Comparison of ENCODE assay signal across 37 mouse cellular contexts in the genomic region with DNA sequence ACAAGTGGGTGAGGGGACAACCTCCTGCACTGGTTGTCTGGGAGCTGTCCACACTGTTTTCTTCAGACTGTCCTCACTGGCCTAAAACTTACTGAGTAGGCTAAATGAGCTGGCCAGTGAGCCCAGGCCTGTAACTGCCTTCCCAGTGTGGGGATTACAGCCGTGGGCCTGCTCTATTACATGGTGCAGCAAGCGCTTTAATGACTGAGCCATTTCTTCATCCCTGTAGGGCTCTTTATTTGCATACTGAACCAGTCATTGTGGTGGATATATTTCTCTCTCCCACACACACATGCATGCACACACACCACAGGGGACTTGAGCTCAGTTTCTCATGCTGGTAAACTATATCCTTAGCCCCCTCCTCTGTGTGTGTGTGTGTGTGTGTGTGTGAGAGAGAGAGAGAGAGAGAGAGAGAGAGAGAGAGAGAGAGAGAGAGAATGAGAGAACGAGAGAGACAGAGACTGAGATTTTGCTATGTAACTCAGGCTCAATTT. TPM values are rescaled to one million over a fixed set of nuclear protein-coding genes. Genes with fewer than 3 reads are reported as not detected.
DNase-seq lines count a peak whose midpoint lies in the region; ATAC-seq lines count a peak whose summit lies in the region.
"Had no signal": no experiment of that assay in that cellular context is flagged by ENCODE, and none has a peak within 500 bp of the region (broad histone marks: within the 10 kb centered on the region; RNA-seq: fewer than 3 reads in every experiment).

No protein-coding gene starts in this region.

- 0 out of 2 replicates have a peak, but pooled peaks cover 3% of the 10 kb centered on the region for H3K4me1 ChIP-seq in hindbrain, embryonic 12.5 days
- 0 out of 2 replicates have a peak, but pooled peaks cover 3% of the 10 kb centered on the region for H3K4me1 ChIP-seq in hindbrain, embryonic 10.5 days (replicated peaks)
- H3K4me1 ChIP-seq in neural tube, embryonic 12.5 days, result peaks cover 5% of the 10 kb centered on the region; the same call in 1 of the 2 replicates
- peaks cover 16% of the 10 kb centered on the region for H3K4me1 ChIP-seq in neural tube, embryonic 13.5 days (replicated peaks)
- H3K4me1 ChIP-seq: embryonic facial prominence, embryonic 13.5 days; intestine, embryonic 15.5 days; liver, embryonic 15.5 days; stomach, embryonic 15.5 days had no signal

- H3K36me3 ChIP-seq in hindbrain, embryonic 12.5 days, result no peaks in the 10 kb centered on the region
- no peaks in the 10 kb centered on the region for H3K36me3 ChIP-seq in hindbrain, embryonic 10.5 days
- H3K36me3 ChIP-seq in neural tube, embryonic 12.5 days, result no peaks in the 10 kb centered on the region
- no peaks in the 10 kb centered on the region for H3K36me3 ChIP-seq in neural tube, embryonic 13.5 days
- H3K36me3 ChIP-seq: embryonic facial prominence, embryonic 13.5 days; heart, embryonic 13.5 days; intestine, embryonic 15.5 days; limb, embryonic 12.5 days; liver, embryonic 15.5 days; stomach, embryonic 15.5 days had no signal

- peak overlapping the region; percentile 48; the same call in 1 of the 2 replicates for H3K27ac ChIP-seq in hindbrain, embryonic 12.5 days
- no peak overlapping the region for H3K27ac ChIP-seq in hindbrain, embryonic 10.5 days
- H3K27ac ChIP-seq in neural tube, embryonic 12.5 days, result no peak overlapping the region
- peak overlapping the region; percentile 75 for H3K27ac ChIP-seq in neural tube, embryonic 13.5 days (replicated peaks)
- H3K27ac ChIP-seq: embryonic facial prominence, embryonic 13.5 days; heart, embryonic 13.5 days; intestine, embryonic 15.5 days; kidney, postnatal 0 days; limb, embryonic 12.5 days; liver, embryonic 15.5 days; stomach, embryonic 15.5 days had no signal

- WGBS in hindbrain, embryonic 12.5 days, result 57% methylated on average over 3 of the region's 3 CpGs
- WGBS in hindbrain, embryonic 10.5 days, result 61% methylated on average over 3 of the region's 3 CpGs
- 48% methylated on average over 3 of the region's 3 CpGs for WGBS in neural tube, embryonic 12.5 days
- 30% methylated on average over 3 of the region's 3 CpGs for whole genome bisulfite sequencing in neural tube, embryonic 13.5 days

- H3K9ac ChIP-seq in hindbrain, embryonic 12.5 days, result no peak overlapping the region
- H3K9ac ChIP-seq in neural tube, embryonic 12.5 days, result no peak overlapping the region
- no peak overlapping the region for H3K9ac ChIP-seq in neural tube, embryonic 13.5 days
- H3K9ac ChIP-seq: embryonic facial prominence, embryonic 13.5 days; forebrain, postnatal 0 days; heart, embryonic 13.5 days; intestine, embryonic 15.5 days; limb, embryonic 12.5 days; liver, embryonic 15.5 days; lung, embryonic 14.5 days; stomach, embryonic 15.5 days had no signal

- H3K9me3 ChIP-seq in hindbrain, embryonic 12.5 days (replicated peaks), result no peaks in the 10 kb centered on the region
- H3K9me3 ChIP-seq in hindbrain, embryonic 10.5 days, result no peaks in the 10 kb centered on the region
- H3K9me3 ChIP-seq in neural tube, embryonic 12.5 days, result no peaks in the 10 kb centered on the region
- no peaks in the 10 kb centered on the region for H3K9me3 ChIP-seq in neural tube, embryonic 13.5 days
- H3K9me3 ChIP-seq: embryonic facial prominence, embryonic 13.5 days; heart, embryonic 13.5 days; intestine, embryonic 15.5 days; limb, embryonic 12.5 days; liver, embryonic 15.5 days; stomach, embryonic 15.5 days had no signal

- no peak for ATAC-seq in hindbrain, embryonic 12.5 days (ENCODE audit: low FRiP score)
- 0 out of 2 replicates have a peak, but pooled peaks have one; percentile 48 for ATAC-seq in neural tube, embryonic 12.5 days (ENCODE audit: low FRiP score, low read depth)
- peak; percentile 73 for ATAC-seq in neural tube, embryonic 13.5 days (ENCODE audit: low read depth)
- ATAC-seq: forebrain, postnatal 0 days; intestine, embryonic 15.5 days; Patski had no signal

- intact Hi-C loops in left cerebral cortex, postnatal 4 days (cut with DNase I), result no loop called here

- H3K4me2 ChIP-seq in hindbrain, embryonic 12.5 days (replicated peaks), result no peak overlapping the region
- H3K4me2 ChIP-seq in neural tube, embryonic 12.5 days (replicated peaks), result no peak overlapping the region
- H3K4me2 ChIP-seq in neural tube, embryonic 13.5 days, result no peak overlapping the region
- H3K4me2 ChIP-seq: embryonic facial prominence, embryonic 13.5 days; heart, embryonic 13.5 days; intestine, embryonic 15.5 days; limb, embryonic 12.5 days; liver, embryonic 15.5 days; lung, embryonic 14.5 days; stomach, embryonic 15.5 days had no signal

- DNase-seq in hindbrain, embryonic 10.5 days (ENCODE audit: low spot score), result no peak
- no peak for DNase-seq in neural tube, embryonic 10.5 days (ENCODE audit: extremely low spot score, low spot score)
- no peak for DNase-seq in thymus, postnatal 25 days
- DNase-seq in left cerebral cortex, postnatal 4 days, result no peak
- DNase-seq: adrenal gland, postnatal 14 days; cerebellum, adult 11-12 months; cerebellum, adult 9-11 months; embryo, embryonic 11 days; forebrain, postnatal 0 days; gastrocnemius, postnatal 10 days; heart, postnatal 10 days; kidney, adult 2 months; kidney, postnatal 4 days; lung, embryonic 14.5 days; lung, postnatal 14 days; midbrain, embryonic 14.5 days; retina, postnatal 1 day; right cerebral cortex, postnatal 25 days had no signal

- no peaks in the 10 kb centered on the region; the same call in 1 of the 2 replicates for H3K27me3 ChIP-seq in hindbrain, embryonic 12.5 days
- H3K27me3 ChIP-seq in hindbrain, embryonic 10.5 days (ENCODE audit: insufficient read depth, poor library complexity, severe bottlenecking), result no peaks in the 10 kb centered on the region
- no peaks in the 10 kb centered on the region for H3K27me3 ChIP-seq in neural tube, embryonic 12.5 days (replicated peaks)
- H3K27me3 ChIP-seq in neural tube, embryonic 13.5 days, result no peaks in the 10 kb centered on the region
- H3K27me3 ChIP-seq: embryonic facial prominence, embryonic 13.5 days; intestine, embryonic 15.5 days; limb, embryonic 12.5 days; liver, embryonic 15.5 days; Patski; stomach, embryonic 15.5 days had no signal

- no peak overlapping the region for H3K4me3 ChIP-seq in hindbrain, embryonic 12.5 days
- no peak overlapping the region for H3K4me3 ChIP-seq in hindbrain, embryonic 10.5 days
- H3K4me3 ChIP-seq in neural tube, embryonic 12.5 days, result no peak overlapping the region
- no peak overlapping the region for H3K4me3 ChIP-seq in neural tube, embryonic 13.5 days
- H3K4me3 ChIP-seq: embryonic facial prominence, embryonic 13.5 days; erythroblast, embryonic 14.5 days; heart, embryonic 13.5 days; intestine, embryonic 15.5 days; limb, embryonic 12.5 days; liver, embryonic 15.5 days; stomach, embryonic 15.5 days had no signal

RNA-seq across cellular contexts. Expression of a gene that starts 19.4 kb away (rescaled TPM):
- polyA plus RNA-seq in hindbrain, embryonic 12.5 days (2016; fragmentation: Nextera tagmentation; extraction: Ambion mirVana), result 0.18 and 0.44 TPM in 2 replicates
- polyA plus RNA-seq in hindbrain, embryonic 10.5 days (2016; fragmentation: Nextera tagmentation; extraction: Ambion mirVana), result 0.21 TPM in 1 of 2 replicates, not detected in the other
- 0.27 and 0.38 TPM in 2 replicates for polyA plus RNA-seq in neural tube, embryonic 12.5 days (2016; fragmentation: Nextera tagmentation; extraction: Ambion mirVana)
- polyA plus RNA-seq in neural tube, embryonic 13.5 days (2015; fragmentation: Nextera tagmentation; extraction: Ambion mirVana), result 0.32 TPM in 1 of 2 replicates, not detected in the other
- total RNA-seq in left cerebral cortex, postnatal 4 days (2021), result 1 to 10 TPM; 2.5 to 3.3 TPM
- total RNA-seq: adrenal gland, postnatal 14 days; gastrocnemius, postnatal 10 days; heart, adult 8-10 months; heart, postnatal 10 days; hematopoietic stem cell, adult 5-6 weeks; liver, adult 2 months; MEL had no signal
- polyA plus RNA-seq: embryonic facial prominence, embryonic 13.5 days; erythroblast, embryonic 14.5 days; forebrain, embryonic 11.5 days; gonadal fat pad, adult 2 months; kidney, adult 2 months; liver, adult 2 months; liver, embryonic 15.5 days; lung, embryonic 14.5 days; neural tube, embryonic 11.5 days had no signal

RNA-seq across cellular contexts. Expression of a gene that starts 26.7 kb away (rescaled TPM):
- polyA plus RNA-seq in hindbrain, embryonic 12.5 days (2016; fragmentation: Nextera tagmentation; extraction: Ambion mirVana), result 0.10 and 0.40 TPM in 2 replicates
- polyA plus RNA-seq in hindbrain, embryonic 10.5 days (2016; fragmentation: Nextera tagmentation; extraction: Ambion mirVana), result 0.09 and 0.20 TPM in 2 replicates
- polyA plus RNA-seq in neural tube, embryonic 12.5 days (2016; fragmentation: Nextera tagmentation; extraction: Ambion mirVana), result 0.27 and 0.62 TPM in 2 replicates
- polyA plus RNA-seq in neural tube, embryonic 13.5 days (2015; fragmentation: Nextera tagmentation; extraction: Ambion mirVana), result 1.4 and 3.3 TPM in 2 replicates
- total RNA-seq in left cerebral cortex, postnatal 4 days (2021), result under 1 TPM; 0.30 to 0.68 TPM
- total RNA-seq: hematopoietic stem cell, adult 5-6 weeks; MEL had no signal
- polyA plus RNA-seq: erythroblast, embryonic 14.5 days; forebrain, embryonic 11.5 days; liver, embryonic 15.5 days had no signal

RNA-seq across cellular contexts. Expression of a gene that starts 30.8 kb away (rescaled TPM):
- polyA plus RNA-seq in hindbrain, embryonic 12.5 days (2016; fragmentation: Nextera tagmentation; extraction: Ambion mirVana), result 85.3 and 93.4 TPM in 2 replicates
- 29.5 and 40.5 TPM in 2 replicates for polyA plus RNA-seq in hindbrain, embryonic 10.5 days (2016; fragmentation: Nextera tagmentation; extraction: Ambion mirVana)
- polyA plus RNA-seq in neural tube, embryonic 12.5 days (2016; fragmentation: Nextera tagmentation; extraction: Ambion mirVana), result 74.9 and 76.2 TPM in 2 replicates
- 83.7 and 86.8 TPM in 2 replicates for polyA plus RNA-seq in neural tube, embryonic 13.5 days (2015; fragmentation: Nextera tagmentation; extraction: Ambion mirVana)
- 100 to 1,000 TPM; 267 to 280 TPM for total RNA-seq in left cerebral cortex, postnatal 4 days (2021)

Comparison
In these comparisons a context has a peak if more than half of its experiments do, and no peak if none do; other contexts are left out.
1. H3K27ac ChIP-seq: peak in hindbrain, embryonic 12.5 days (single experiment) and neural tube, embryonic 13.5 days (single experiment); none in hindbrain, embryonic 10.5 days (single experiment) and neural tube, embryonic 12.5 days (single experiment).